Mouse (Mus musculus): ENCODE measurements around the gene Trpc4ap.

Gene Trpc4ap

GRCm38 (mm10) chr2:155694564-155694963 is 2.4 kb upstream of the Trpc4ap start:
- in situ Hi-C loops (cut with MboI; ENCODE audit: low sequenced_read_pairs): no loop called here

- in situ Hi-C loops (cut with MboI; ENCODE audit: low sequenced_read_pairs): no loop called here
Measured at GRCm38 (mm10) chr2:155693136-155693535, 952 bp upstream of the Trpc4ap start.

- in situ Hi-C loops (cut with MboI; ENCODE audit: low sequenced_read_pairs): no loop called here
Measured at GRCm38 (mm10) chr2:155691336-155691722, 855 bp downstream of the Trpc4ap start.

- in situ Hi-C loops (cut with MboI; ENCODE audit: low sequenced_read_pairs): no loop called here
Measured at GRCm38 (mm10) chr2:155689211-155689610, 3.0 kb downstream of the Trpc4ap start.

GRCm38 (mm10) chr2:155687746-155688145 is 4.4 kb downstream of the Trpc4ap start:
- in situ Hi-C loops (cut with MboI; ENCODE audit: low sequenced_read_pairs): no loop called here

GRCm38 (mm10) chr2:155686572-155686971 is 5.6 kb downstream of the Trpc4ap start:
- in situ Hi-C loops (cut with MboI; ENCODE audit: low sequenced_read_pairs): no loop called here

GRCm38 (mm10) chr2:155683821-155684220 is 8.4 kb downstream of the Trpc4ap start:
- in situ Hi-C loops (cut with MboI; ENCODE audit: low sequenced_read_pairs): no loop called here

GRCm38 (mm10) chr2:155683137-155683536 is 9.0 kb downstream of the Trpc4ap start:
- in situ Hi-C loops (cut with MboI; ENCODE audit: low sequenced_read_pairs): no loop called here

GRCm38 (mm10) chr2:155681874-155682273 is 10.3 kb downstream of the Trpc4ap start:
- in situ Hi-C loops (cut with MboI; ENCODE audit: low sequenced_read_pairs): no loop called here

GRCm38 (mm10) chr2:155681194-155681593 is 11.0 kb downstream of the Trpc4ap start:
- in situ Hi-C loops (cut with MboI; ENCODE audit: low sequenced_read_pairs): no loop called here

GRCm38 (mm10) chr2:155680591-155680990 is 11.6 kb downstream of the Trpc4ap start:
- in situ Hi-C loops (cut with MboI; ENCODE audit: low sequenced_read_pairs): no loop called here

- in situ Hi-C loops (cut with MboI; ENCODE audit: low sequenced_read_pairs): loop anchor here (5.0 to 10.0 kb wide), 2 partner anchors 78 to 265 kb away; partner anchors contain the start of genes Gdf5 and Gm15557
Measured at GRCm38 (mm10) chr2:155679586-155680110, 12.5 kb downstream of the Trpc4ap start.

- in situ Hi-C loops (cut with MboI; ENCODE audit: low sequenced_read_pairs): loop anchor here (5.0 to 10.0 kb wide), 2 partner anchors 82 to 270 kb away; partner anchors contain the start of genes Gdf5 and Gm15557
Measured at GRCm38 (mm10) chr2:155675118-155675517, 17.1 kb downstream of the Trpc4ap start.

- in situ Hi-C loops (cut with MboI; ENCODE audit: low sequenced_read_pairs): loop anchor here (10.0 kb wide), 1 partner anchor 271 kb away; the partner anchor contains the start of genes Gdf5 and Gm15557
Measured at GRCm38 (mm10) chr2:155673546-155673945, 18.6 kb downstream of the Trpc4ap start.

- in situ Hi-C loops (cut with MboI; ENCODE audit: low sequenced_read_pairs): loop anchor here (10.0 kb wide), 1 partner anchor 274 kb away; the partner anchor contains the start of genes Gdf5 and Gm15557
Measured at GRCm38 (mm10) chr2:155671236-155671635, 20.9 kb downstream of the Trpc4ap start.

- in situ Hi-C loops (cut with MboI; ENCODE audit: low sequenced_read_pairs): no loop called here
Measured at GRCm38 (mm10) chr2:155668461-155668860, 23.7 kb downstream of the Trpc4ap start.

- in situ Hi-C loops (cut with MboI; ENCODE audit: low sequenced_read_pairs): no loop called here
Measured at GRCm38 (mm10) chr2:155667881-155668280, 24.3 kb downstream of the Trpc4ap start.

GRCm38 (mm10) chr2:155663910-155664460 is 28.2 kb downstream of the Trpc4ap start:
- in situ Hi-C loops (cut with MboI; ENCODE audit: low sequenced_read_pairs): no loop called here

- in situ Hi-C loops (cut with MboI; ENCODE audit: low sequenced_read_pairs): no loop called here
Measured at GRCm38 (mm10) chr2:155663097-155663496, 29.1 kb downstream of the Trpc4ap start.

GRCm38 (mm10) chr2:155662390-155662789 is 29.8 kb downstream of the Trpc4ap start:
- in situ Hi-C loops (cut with MboI; ENCODE audit: low sequenced_read_pairs): no loop called here

GRCm38 (mm10) chr2:155655759-155656372 is 36.3 kb downstream of the Trpc4ap start:
- in situ Hi-C loops (cut with MboI; ENCODE audit: low sequenced_read_pairs): no loop called here

GRCm38 (mm10) chr2:155652618-155653017 is 39.6 kb downstream of the Trpc4ap start:
- in situ Hi-C loops (cut with MboI; ENCODE audit: low sequenced_read_pairs): no loop called here
